Mouse (Mus musculus) layer of hippocampus, postnatal 14 days (tissue): ENCODE measurements at regions not wholly inside any gene's neighbourhood (a gene's known extent, or its start where the extent isn't known, plus 50 kb on each side); places are given as distances from the start of the nearest gene placed in this dataset.
"Not testable (repeated sequence)": the region's sequence is repeated elsewhere in the genome, so short reads cannot be mapped to it uniquely, and the experiment has no call there.

Experiments used
- DNase-seq, 2 experiments: peaks; one replicate each; pipeline ENCODE4 v3.0.0; 2021 to 2022; ENCODE audit warnings: low spot score in 2 of 2, mixed read lengths in 1 of 2

DNA sequence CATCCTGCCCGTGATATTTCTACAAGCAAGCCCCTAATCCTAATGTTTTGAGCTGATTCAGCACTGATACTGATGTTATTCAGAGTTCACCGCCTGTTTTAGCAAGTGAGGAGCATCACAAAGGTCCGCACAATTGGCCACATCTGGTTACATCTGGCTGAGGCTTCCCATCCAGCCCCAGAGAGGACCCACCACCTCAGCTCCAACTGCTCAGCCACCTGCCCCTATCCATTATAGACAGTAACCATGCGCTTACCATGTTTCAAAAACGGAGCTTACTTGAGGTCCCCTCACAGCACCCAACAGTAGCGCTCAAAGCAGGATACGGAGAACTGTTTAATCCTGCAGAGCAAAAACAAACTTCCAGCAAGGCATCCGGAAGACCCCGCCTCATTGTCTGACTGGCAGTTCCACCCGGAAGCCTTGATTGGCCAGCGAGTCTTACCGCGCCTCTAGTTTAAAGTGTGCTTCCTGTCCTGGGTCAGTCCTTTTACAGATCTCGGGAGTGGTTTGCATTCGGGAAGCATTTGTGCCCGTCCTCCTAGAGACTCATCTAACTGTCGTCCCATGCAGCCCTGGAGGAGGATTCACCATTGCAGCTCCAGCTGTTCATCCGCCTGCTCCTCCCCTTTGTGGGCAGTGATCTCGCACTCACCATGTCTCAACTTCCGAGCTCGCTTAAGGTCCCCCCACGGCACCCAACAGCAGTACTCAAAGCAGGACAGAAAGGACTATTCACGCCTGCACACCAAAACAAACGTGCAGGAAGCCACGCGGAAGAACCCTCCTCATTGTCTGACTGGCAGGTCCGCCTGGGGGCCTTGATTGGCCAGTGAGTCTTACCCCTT lies 69.9 kb upstream of the Zfp825 start:
- DNase-seq: peak; percentile 68 to 86

DNA sequence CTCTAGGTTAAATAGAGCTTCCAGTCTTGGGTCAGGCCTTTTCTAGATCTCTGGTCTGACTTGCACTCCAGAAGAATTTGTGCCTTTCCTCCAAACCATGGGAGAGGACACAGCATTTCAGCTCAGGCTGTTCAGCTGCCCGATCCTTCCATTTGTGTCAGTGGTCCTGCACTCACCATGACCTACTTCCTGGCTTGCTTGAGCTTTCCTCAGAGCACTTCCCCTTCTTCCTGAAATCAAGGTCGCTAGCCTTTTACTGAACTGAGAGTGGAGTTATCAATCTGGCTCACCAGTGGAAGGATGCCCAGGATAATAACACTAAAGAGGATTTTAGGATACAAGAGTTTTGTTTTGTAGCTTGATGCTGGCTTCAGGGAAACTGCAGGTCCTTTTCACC lies 70.5 kb upstream of the Zfp825 start:
- not testable (repeated sequence) for DNase-seq

DNA sequence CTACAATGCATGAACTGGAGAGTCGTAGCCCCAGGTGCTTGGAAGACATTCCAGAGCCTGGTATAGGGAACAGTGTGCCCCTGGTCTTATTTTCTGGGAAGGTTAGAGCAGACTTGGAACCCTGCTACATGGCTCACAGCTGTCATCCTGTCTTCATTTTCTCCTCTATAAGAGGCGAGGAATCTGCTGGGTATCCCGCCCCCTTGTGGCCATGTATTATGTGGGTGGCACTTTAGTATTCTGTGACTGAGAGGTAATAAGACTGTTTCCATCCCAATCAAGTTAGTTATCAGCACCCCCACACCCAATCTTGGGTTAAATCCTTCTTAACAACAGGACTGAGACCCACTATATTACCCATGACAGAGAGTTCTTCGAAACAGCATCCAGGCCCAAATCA lies 69.4 kb upstream of the Erap1 start:
- not testable (repeated sequence) for DNase-seq
